Mouse (Mus musculus) heart, embryonic 13.5 days (tissue): Measurements from ENCODE around the gene Upp2. TPM values are rescaled to one million over a fixed set of nuclear protein-coding genes. Genes with fewer than 3 reads are reported as not detected.

ENCODE experiments used
- ATAC-seq: fragments of 200-750 bp; cut with Nextera tagmentation; 2 replicates; pipeline ENCODE4 v1.8.0; 2017; ENCODE audit warnings: moderate TSS enrichment; ENCODE audit not compliant: insufficient number of reproducible peaks, low FRiP score, low TSS enrichment; ENCODE audit errors: extremely low read depth
- H3K27ac ChIP-seq: fragments of 300-500 bp; sonication (generic); replicated peaks from 2 replicates; pipeline ENCODE4 v1.5.1; 2015; ENCODE audit warnings: moderate library complexity, mild to moderate bottlenecking, inconsistent platforms
- H3K27me3 ChIP-seq: fragments of 300-500 bp; sonication (generic); replicated peaks from 2 replicates; pipeline ENCODE4 v1.6.1; 2015; ENCODE audit warnings: mild to moderate bottlenecking, inconsistent platforms
- H3K36me3 ChIP-seq: fragments of 300-500 bp; sonication (generic); 2 replicates; pipeline ENCODE4 v1.6.1; 2015; ENCODE audit warnings: mild to moderate bottlenecking, inconsistent platforms
- H3K4me1 ChIP-seq: fragments of 300-500 bp; sonication (generic); 2 replicates; pipeline ENCODE4 v1.6.1; 2015; ENCODE audit warnings: inconsistent platforms
- H3K4me2 ChIP-seq: fragments of 300-500 bp; sonication (generic); 2 replicates; pipeline ENCODE4 v1.6.1; 2015; ENCODE audit warnings: inconsistent platforms, mild to moderate bottlenecking, moderate library complexity
- H3K4me3 ChIP-seq: fragments of 300-500 bp; sonication (generic); 2 replicates; pipeline ENCODE4 v1.5.1; 2015; ENCODE audit warnings: moderate library complexity, mild to moderate bottlenecking, inconsistent platforms
- H3K9ac ChIP-seq: fragments of 300-500 bp; sonication (generic); 2 replicates; pipeline ENCODE4 v1.6.1; 2015; ENCODE audit warnings: inconsistent platforms, mild to moderate bottlenecking, moderate library complexity
- H3K9me3 ChIP-seq: fragments of 300-500 bp; sonication (generic); 2 replicates; pipeline ENCODE4 v1.6.1; 2016; ENCODE audit warnings: inconsistent platforms
- WGBS: fragments of 180-500 bp; shearing (Covaris S2); methylation state at CpG from one replicate; pipeline ENCODE4 v1.1.7; 2015; ENCODE audit warnings: mixed read lengths; 5-methylcytosine and 5-hydroxymethylcytosine counted together
- polyA plus RNA-seq: library from polyadenylated mRNA; unstranded; fragments of >200 nt; fragmentation: Nextera tagmentation; extraction: Ambion mirVana; gene quantifications from 2 replicates; pipeline ENCODE4 v1.2.1, GENCODE M21; 2015

The Upp2 gene
- polyA plus RNA-seq, 1 experiment from 2014 or later: 6.4 TPM

- 71% methylated on average over 2 of the region's 2 CpGs for WGBS
- H3K27me3 ChIP-seq: no peaks in the 10 kb centered on the region
- 0 out of 2 replicates have a peak, but pooled peaks cover 5% of the 10 kb centered on the region for H3K36me3 ChIP-seq
- H3K9ac ChIP-seq: no peak overlapping the region
- no peak overlapping the region for H3K4me3 ChIP-seq
- H3K4me1 ChIP-seq: peaks cover 4% of the 10 kb centered on the region; the same call in 1 of the 2 replicates
- no peak for ATAC-seq
- H3K9me3 ChIP-seq: no peaks in the 10 kb centered on the region
- no peak overlapping the region for H3K4me2 ChIP-seq
- H3K27ac ChIP-seq: no peak overlapping the region
These were observed 7.1 kb downstream of the Upp2 start for GRCm38 (mm10) chr2:58574167-58574566.

DNA sequence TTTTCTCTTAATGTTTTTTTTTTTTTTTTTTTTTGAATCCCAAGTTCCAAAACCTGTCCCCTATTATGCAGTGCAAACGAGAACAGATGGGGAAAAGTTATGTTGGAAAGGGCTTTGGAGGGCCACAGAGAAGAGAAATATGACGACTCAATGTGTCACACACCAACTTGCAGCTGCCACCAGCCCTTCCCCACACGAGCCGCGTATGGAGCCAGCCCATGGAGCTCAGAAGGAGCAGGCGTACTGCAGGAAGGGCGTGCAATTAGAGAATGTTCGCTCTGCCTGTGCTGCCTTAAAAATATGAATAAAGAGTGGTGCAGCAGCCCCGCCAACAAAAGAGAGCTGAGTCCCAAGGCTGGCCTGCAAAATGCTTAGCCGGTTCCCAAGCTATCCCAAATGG, 19.2 kb downstream of the Upp2 start:
- Histone ChIP-seq H3K4me3 (no peak overlapping the region), H3K4me2 (no peak overlapping the region), H3K9me3 (no peaks in the 10 kb centered on the region), H3K27ac (no peak overlapping the region), H3K9ac (no peak overlapping the region), H3K36me3 (no peaks in the 10 kb centered on the region), H3K27me3 (no peaks in the 10 kb centered on the region), H3K4me1 (peaks cover 24% of the 10 kb centered on the region)
- 70% methylated on average over 10 of the region's 10 CpGs for WGBS
- no peak for ATAC-seq

DNA sequence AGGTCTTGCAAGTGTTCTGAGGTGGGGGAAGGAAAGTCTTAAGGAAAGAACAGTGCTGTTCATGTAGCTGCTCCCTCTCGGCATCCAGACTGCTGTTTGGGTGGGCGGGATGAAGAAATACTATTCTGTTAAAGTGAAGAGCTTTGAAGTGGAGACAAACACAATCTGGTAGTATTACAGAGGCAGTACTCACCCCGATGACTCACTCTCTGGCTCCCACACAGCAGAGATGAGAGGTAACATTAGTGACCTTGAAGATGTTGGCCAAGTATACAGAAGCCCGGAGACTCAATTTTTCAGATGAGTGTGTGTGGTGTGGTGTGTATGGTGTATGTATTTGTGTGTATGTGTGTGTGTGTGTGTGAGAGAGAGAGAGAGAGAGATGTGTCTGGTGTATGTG, 22.5 kb downstream of the Upp2 start:
- Histone ChIP-seq H3K4me3 (no peak overlapping the region), H3K4me2 (no peak overlapping the region; the same call in 1 of the 2 replicates), H3K27ac (0 out of 2 replicates have a peak overlapping the region, but pooled peaks have one; percentile 20), H3K27me3 (no peaks in the 10 kb centered on the region), H3K4me1 (peaks cover 34% of the 10 kb centered on the region), H3K36me3 (no peaks in the 10 kb centered on the region), H3K9me3 (no peaks in the 10 kb centered on the region), H3K9ac (no peak overlapping the region)
- WGBS: 30% methylated on average over 4 of the region's 4 CpGs
- ATAC-seq: no peak; the same call in 1 of the 2 replicates

- Histone ChIP-seq H3K4me1 (peaks cover 37% of the 10 kb centered on the region), H3K9me3 (no peaks in the 10 kb centered on the region), H3K36me3 (no peaks in the 10 kb centered on the region), H3K4me3 (no peak overlapping the region), H3K4me2 (no peak overlapping the region), H3K9ac (no peak overlapping the region), H3K27me3 (no peaks in the 10 kb centered on the region), H3K27ac (0 out of 2 replicates have a peak overlapping the region, but pooled peaks have one; percentile 20)
- no peak for ATAC-seq
- 92% methylated on average over 1 of the region's 1 CpGs for WGBS
These were observed 23.0 kb downstream of the Upp2 start for GRCm38 (mm10) chr2:58590055-58590454.

- Histone ChIP-seq H3K9ac (no peak overlapping the region), H3K4me2 (0 out of 2 replicates have a peak overlapping the region, but pooled peaks have one; percentile 2), H3K27me3 (no peaks in the 10 kb centered on the region), H3K4me3 (no peak overlapping the region), H3K4me1 (peaks cover 30% of the 10 kb centered on the region), H3K9me3 (no peaks in the 10 kb centered on the region), H3K36me3 (no peaks in the 10 kb centered on the region), H3K27ac (peak overlapping the region; percentile 64)
- ATAC-seq: no peak
- WGBS: 56% methylated on average over 9 of the region's 9 CpGs
These were observed 28.3 kb downstream of the Upp2 start for GRCm38 (mm10) chr2:58595350-58595749.

DNA sequence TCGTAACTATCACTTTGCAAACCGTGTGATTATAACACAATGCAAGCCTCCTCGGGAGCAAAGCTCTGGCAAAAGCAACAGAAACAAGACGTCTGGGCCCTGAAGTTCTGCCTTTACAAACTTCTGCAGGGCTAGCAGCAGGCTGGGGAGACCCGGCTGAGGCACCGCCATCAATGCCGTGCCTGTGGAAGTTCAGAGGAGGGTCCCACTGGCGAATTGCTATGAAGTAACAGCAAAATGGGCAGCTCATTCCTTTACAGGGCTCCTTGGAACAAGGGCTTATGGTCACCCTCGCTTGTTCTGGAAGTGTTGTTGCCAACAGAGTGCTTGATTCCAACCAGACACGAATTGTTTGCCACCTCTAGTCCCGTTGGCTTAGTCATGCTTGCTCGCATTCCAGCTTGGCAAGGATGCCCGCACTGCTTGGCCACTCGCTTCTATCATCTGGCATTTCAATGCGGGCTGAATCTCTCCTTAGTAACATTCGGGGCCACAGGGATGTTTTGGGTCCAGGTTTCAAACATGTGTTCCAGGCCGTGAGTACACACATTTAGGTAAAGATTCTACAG, 29.8 kb downstream of the Upp2 start:
- no peak for ATAC-seq

GRCm38 (mm10) chr2:58597556-58597955, 30.5 kb downstream of the Upp2 start:
- 94% methylated on average over 3 of the region's 3 CpGs for WGBS
- Histone ChIP-seq H3K4me2 (no peak overlapping the region), H3K9ac (no peak overlapping the region), H3K27ac (no peak overlapping the region), H3K27me3 (no peaks in the 10 kb centered on the region), H3K9me3 (no peaks in the 10 kb centered on the region), H3K36me3 (no peaks in the 10 kb centered on the region), H3K4me1 (peaks cover 29% of the 10 kb centered on the region), H3K4me3 (no peak overlapping the region)
- no peak for ATAC-seq

More for the DNA sequence above, 29.8 kb downstream of the Upp2 start:
- Histone ChIP-seq H3K9me3 (no peaks in the 10 kb centered on the region), H3K9ac (no peak overlapping the region), H3K36me3 (no peaks in the 10 kb centered on the region), H3K4me1 (peaks cover 30% of the 10 kb centered on the region), H3K27ac (0 out of 2 replicates have a peak overlapping the region, but pooled peaks have one; percentile 64), H3K27me3 (no peaks in the 10 kb centered on the region), H3K4me3 (no peak overlapping the region), H3K4me2 (no peak overlapping the region)
- WGBS: 78% methylated on average over 17 of the region's 17 CpGs

GRCm38 (mm10) chr2:58599639-58600038, 32.5 kb downstream of the Upp2 start:
- Histone ChIP-seq H3K27ac (no peak overlapping the region), H3K4me1 (peaks cover 18% of the 10 kb centered on the region), H3K27me3 (no peaks in the 10 kb centered on the region), H3K4me3 (no peak overlapping the region), H3K4me2 (no peak overlapping the region), H3K9me3 (no peaks in the 10 kb centered on the region), H3K9ac (no peak overlapping the region), H3K36me3 (no peaks in the 10 kb centered on the region)
- ATAC-seq: no peak
- 83% methylated on average over 6 of the region's 6 CpGs for WGBS

DNA sequence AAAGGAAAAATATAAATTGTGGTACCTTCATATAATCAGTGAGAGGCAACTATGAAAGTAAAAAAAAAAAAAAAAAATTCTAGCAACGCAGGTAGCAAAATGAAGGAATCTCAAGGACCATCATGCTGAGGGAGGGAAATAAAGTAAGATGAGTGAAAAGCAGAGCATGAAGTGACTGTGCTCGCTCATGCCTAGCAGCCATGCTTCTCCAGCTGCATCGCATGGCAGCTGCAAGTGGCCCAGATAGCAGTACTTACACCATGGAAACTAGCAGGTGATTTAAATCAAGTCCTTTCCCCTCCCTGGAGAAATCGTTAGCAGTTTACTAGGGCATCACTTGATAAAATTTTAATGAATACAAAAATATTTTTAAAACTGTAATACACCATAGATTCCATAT, 34.3 kb downstream of the Upp2 start:
- H3K4me1 ChIP-seq: peaks cover 5% of the 10 kb centered on the region; the same call in 1 of the 2 replicates
- H3K9ac ChIP-seq: no peak overlapping the region
- H3K4me3 ChIP-seq: no peak overlapping the region
- no peak for ATAC-seq
- no peak overlapping the region for H3K4me2 ChIP-seq
- no peaks in the 10 kb centered on the region for H3K27me3 ChIP-seq
- no peaks in the 10 kb centered on the region for H3K36me3 ChIP-seq
- no peak overlapping the region for H3K27ac ChIP-seq
- H3K9me3 ChIP-seq: no peaks in the 10 kb centered on the region
- WGBS: 74% methylated on average over 4 of the region's 4 CpGs

DNA sequence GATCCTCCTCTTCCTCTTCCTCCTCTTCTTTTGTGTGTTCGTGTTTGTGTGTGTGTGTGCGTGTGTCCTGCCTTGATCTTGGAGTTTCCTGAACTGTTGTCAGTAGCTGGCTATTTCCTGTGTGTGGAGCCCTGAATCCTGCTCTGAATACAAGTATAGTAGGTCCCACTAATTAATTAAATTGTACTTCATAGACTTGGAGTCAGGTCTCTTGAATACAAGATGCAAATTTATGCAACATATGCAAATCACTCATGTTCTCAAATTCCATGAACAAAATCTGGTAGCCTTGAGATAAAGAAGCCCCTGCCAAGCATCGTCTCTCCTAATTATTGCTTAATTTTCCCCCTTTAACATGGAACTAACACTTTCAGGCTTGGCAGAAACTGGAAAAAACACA, 36.3 kb downstream of the Upp2 start:
- Histone ChIP-seq H3K27ac (no peak overlapping the region), H3K4me3 (no peak overlapping the region), H3K4me2 (no peak overlapping the region), H3K27me3 (no peaks in the 10 kb centered on the region), H3K9me3 (no peaks in the 10 kb centered on the region), H3K4me1 (no peaks in the 10 kb centered on the region), H3K36me3 (no peaks in the 10 kb centered on the region), H3K9ac (no peak overlapping the region)
- 74% methylated on average over 3 of the region's 3 CpGs for WGBS
- ATAC-seq: no peak

- Histone ChIP-seq H3K9ac (no peak overlapping the region), H3K27ac (no peak overlapping the region), H3K4me3 (no peak overlapping the region), H3K27me3 (no peaks in the 10 kb centered on the region), H3K4me1 (no peaks in the 10 kb centered on the region), H3K9me3 (no peaks in the 10 kb centered on the region), H3K4me2 (no peak overlapping the region), H3K36me3 (no peaks in the 10 kb centered on the region)
- no peak for ATAC-seq
- WGBS: 87% methylated on average over 3 of the region's 3 CpGs
These were observed 37.7 kb downstream of the Upp2 start for GRCm38 (mm10) chr2:58604791-58605190.

DNA sequence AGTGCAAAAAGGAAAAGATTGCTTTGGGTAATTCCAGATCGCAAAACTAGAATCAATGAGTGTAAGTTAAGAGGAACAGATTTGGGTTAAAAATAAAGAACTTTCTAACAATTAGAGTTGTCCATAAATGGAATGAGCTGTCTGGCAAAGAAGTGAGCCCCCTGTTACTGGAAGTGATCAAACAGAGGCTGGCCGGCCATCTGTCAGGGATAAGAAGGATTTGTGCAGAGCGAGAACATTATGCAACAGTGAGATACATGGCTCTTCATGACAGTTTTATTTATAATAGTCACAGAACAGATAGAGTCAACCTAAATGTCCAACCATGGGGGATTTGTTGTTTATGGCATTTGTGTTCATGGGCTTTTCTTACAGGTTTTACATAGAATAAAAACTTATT, 46.6 kb downstream of the Upp2 start:
- Histone ChIP-seq H3K4me3 (no peak overlapping the region), H3K27me3 (no peaks in the 10 kb centered on the region), H3K4me1 (no peaks in the 10 kb centered on the region), H3K4me2 (no peak overlapping the region), H3K9me3 (no peaks in the 10 kb centered on the region), H3K27ac (no peak overlapping the region), H3K36me3 (no peaks in the 10 kb centered on the region), H3K9ac (no peak overlapping the region)
- 79% methylated on average over 3 of the region's 3 CpGs for WGBS
- no peak for ATAC-seq
